Mouse (Mus musculus) bone marrow macrophage, adult 2 months (primary cell): ENCODE results near the gene Gnb1. TPM values are rescaled to one million over a fixed set of nuclear protein-coding genes. Genes with fewer than 3 reads are reported as not detected.
A peak's percentile ranks its signal among the peaks of the same experiment; 100 is the strongest.

Experiments used
- H3K27ac ChIP-seq: 2 replicates; pipeline ENCODE4 v1.5.1; 2012; ENCODE audit warnings: low read depth, low read length; ENCODE audit not compliant: insufficient read depth
- H3K4me1 ChIP-seq: 2 replicates; pipeline ENCODE4 v1.6.1; 2012; ENCODE audit warnings: low read length; ENCODE audit not compliant: control insufficient read depth, insufficient read depth
- H3K4me3 ChIP-seq: 2 replicates; pipeline ENCODE4 v1.5.1; 2012; ENCODE audit warnings: mild to moderate bottlenecking, low read length, moderate library complexity; ENCODE audit not compliant: insufficient read depth
- CTCF ChIP-seq: IDR thresholded peaks from 2 replicates; pipeline ENCODE4 v1.5.1; 2012; ENCODE audit warnings: low read depth, mild to moderate bottlenecking, low read length, moderate library complexity
- POLR2A ChIP-seq: IDR thresholded peaks from 2 replicates; pipeline ENCODE4 v1.6.1; 2012; ENCODE audit warnings: mild to moderate bottlenecking, low read depth, low read length, borderline replicate concordance
- polyA plus RNA-seq: library from polyadenylated mRNA; stranded (reverse); fragments of >200 nt; gene quantifications from 2 replicates; pipeline ENCODE4 v1.2.4, GENCODE M21; 2012; ENCODE audit not compliant: missing spikeins, insufficient read depth, insufficient read length

The Gnb1 gene
- polyA plus RNA-seq, 1 experiment = 389 TPM

DNA sequence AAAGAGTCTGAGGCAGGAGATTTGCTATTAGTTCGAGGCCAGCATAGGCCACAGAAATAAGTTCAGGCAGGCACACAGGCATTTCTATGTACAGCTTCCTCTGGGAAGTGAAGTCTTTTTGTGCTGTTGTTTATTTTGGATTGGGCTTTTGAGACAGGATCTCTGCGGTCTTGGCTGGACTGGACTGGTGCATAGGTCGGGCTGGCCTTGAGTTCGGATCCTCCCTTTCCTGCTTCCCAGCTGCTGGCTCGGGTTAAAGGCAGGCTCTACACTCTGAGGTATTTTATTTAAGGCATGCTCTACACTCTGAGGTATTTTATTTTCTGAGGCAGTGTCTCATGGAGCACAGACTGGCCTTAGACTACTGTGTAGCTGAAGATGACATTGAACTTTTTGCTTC, 34.6 kb downstream of the Gnb1 start:
- peaks cover 21% of the 10 kb centered on the region for H3K4me1 ChIP-seq
- H3K27ac ChIP-seq = no peak overlapping the region
- TF ChIP-seq POLR2A (no peak), CTCF (no peak)
- H3K4me3 ChIP-seq = no peak overlapping the region

DNA sequence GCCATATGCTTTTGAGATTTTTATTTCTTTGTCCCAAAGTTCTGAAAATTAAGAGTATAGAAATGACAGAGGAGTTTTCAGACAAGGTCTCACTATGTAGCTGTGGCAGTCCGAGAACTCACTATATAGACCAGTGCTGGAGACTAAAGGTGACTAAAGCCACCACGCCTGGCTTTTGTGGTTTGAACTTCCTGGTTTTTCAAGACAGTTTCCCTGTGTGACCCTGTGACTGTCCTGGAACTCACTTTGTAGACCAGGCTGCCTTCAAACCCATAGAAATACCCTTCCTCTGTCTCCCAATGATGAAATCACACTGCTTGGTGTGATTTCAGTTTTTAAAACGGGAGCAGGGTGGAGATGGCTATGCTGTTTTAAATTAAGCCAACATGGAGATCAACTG, 38.1 kb downstream of the Gnb1 start:
- Histone ChIP-seq H3K4me3 (no peak overlapping the region), H3K27ac (no peak overlapping the region), H3K4me1 (peaks cover 19% of the 10 kb centered on the region)
- TF ChIP-seq POLR2A (no peak), CTCF (no peak)

DNA sequence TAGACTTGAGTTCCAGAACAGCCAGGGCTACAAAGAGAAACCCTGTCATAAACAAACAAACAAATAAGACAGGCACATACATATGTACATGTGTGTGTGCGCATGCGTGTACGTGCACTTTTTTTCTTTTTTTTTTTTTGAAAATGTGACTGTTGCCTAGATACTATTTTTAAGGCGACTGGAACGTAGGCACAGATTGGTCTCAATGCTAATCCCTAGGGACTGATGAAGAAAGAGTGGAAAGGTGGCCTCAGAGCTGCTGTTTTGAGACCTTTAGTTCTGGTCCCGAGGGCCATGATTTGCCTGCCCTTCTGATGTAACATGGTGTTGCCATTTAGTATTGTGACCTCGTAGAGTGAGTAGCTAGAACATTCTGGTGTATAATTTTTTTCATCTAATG, 58.8 kb downstream of the Gnb1 start:
- H3K4me3 ChIP-seq = no peak overlapping the region
- no peak overlapping the region for H3K27ac ChIP-seq
- TF ChIP-seq POLR2A (no peak), CTCF (no peak)
- H3K4me1 ChIP-seq = peaks cover 26% of the 10 kb centered on the region

DNA sequence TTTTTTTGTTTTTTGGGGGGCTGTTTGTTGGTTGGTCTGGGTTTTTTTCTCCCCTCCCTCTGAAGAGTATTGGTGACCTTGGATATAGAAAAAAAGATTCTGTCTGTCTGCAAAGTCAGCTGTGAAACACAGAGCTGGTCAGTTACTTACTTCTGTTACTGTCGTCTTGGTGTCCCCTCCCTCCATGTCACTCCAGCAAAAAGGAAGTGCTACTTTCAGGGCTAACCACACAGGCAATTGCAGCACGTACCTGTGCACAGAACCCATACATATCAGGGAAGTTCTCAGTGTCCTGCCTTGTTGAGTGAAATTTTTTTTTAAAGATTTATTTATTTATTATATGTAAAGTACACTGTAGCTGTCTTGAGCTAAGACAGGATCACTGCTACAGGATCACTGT, 59.3 kb downstream of the Gnb1 start:
- Histone ChIP-seq H3K4me3 (no peak overlapping the region), H3K27ac (no peak overlapping the region), H3K4me1 (peaks cover 28% of the 10 kb centered on the region)
- TF ChIP-seq POLR2A (no peak), CTCF (no peak)

DNA sequence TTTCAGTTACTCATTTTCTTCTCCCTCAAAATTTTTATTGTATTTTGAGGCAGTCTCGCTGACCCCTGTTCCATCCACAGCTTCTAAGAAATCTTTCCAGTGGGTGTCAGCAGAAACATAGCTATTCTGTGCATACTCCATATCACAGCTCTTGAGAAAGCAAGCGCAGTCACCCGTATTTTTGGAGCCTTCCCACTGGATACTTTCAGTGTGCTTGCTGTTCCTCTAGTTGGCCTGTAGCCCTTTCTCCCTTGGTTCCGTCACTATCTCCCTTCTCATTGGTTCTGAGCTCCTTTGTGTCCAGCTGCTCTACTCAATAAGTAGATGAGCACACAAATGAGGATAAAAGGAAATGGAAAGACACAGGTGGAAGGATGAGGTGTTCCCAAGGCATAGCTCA, 59.9 kb downstream of the Gnb1 start:
- H3K4me3 ChIP-seq = no peak overlapping the region
- TF ChIP-seq POLR2A (no peak), CTCF (no peak)
- H3K4me1 ChIP-seq = peaks cover 28% of the 10 kb centered on the region
- H3K27ac ChIP-seq = no peak overlapping the region

DNA sequence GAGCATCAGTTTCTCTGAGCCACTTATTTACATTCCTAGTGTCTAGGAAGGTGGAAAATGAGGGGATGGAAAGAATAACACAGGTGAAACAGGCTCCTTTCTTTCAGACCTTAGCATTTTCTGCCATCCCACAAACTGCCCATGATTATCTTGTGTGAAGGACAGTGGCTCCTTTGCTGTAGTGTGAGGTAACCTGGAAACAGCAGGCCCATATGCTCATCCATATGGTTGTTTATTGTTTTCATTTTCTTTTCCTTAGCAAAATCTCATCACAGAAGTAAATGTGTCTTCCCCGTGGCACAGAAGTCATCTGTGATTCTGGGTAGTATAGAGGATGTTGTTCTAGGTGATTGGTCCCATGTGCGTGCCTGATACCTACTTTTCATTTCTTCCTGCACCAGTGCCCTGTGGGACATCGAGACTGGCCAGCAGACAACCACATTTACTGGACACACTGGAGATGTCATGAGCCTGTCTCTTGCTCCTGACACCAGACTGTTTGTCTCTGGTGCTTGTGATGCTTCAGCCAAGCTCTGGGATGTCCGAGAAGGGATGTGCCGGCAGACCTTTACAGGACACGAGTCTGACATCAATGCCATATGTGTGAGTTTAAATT, 61.9 kb downstream of the Gnb1 start:
- no peak overlapping the region for H3K27ac ChIP-seq
- no peak for TF ChIP-seq CTCF
- TF ChIP-seq POLR2A = no peak
- H3K4me1 ChIP-seq = peaks cover 28% of the 10 kb centered on the region
- no peak overlapping the region for H3K4me3 ChIP-seq

DNA sequence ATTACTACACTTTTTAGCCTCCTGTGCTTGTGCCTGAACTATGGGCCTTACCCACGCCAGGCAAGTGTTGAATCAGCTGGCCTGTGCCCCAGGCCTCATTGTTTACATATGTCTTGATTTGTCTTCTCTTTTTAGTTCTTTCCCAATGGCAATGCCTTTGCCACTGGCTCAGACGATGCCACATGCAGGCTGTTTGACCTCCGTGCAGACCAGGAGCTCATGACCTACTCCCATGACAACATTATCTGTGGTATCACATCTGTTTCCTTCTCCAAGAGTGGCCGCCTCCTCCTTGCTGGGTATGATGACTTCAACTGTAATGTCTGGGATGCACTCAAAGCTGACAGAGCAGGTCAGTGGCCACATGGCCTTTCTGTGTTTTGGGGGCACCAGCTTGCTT, 63.7 kb downstream of the Gnb1 start:
- Histone ChIP-seq H3K27ac (no peak overlapping the region), H3K4me3 (no peak overlapping the region), H3K4me1 (peaks cover 34% of the 10 kb centered on the region)
- no peak for TF ChIP-seq POLR2A
- no peak for TF ChIP-seq CTCF

DNA sequence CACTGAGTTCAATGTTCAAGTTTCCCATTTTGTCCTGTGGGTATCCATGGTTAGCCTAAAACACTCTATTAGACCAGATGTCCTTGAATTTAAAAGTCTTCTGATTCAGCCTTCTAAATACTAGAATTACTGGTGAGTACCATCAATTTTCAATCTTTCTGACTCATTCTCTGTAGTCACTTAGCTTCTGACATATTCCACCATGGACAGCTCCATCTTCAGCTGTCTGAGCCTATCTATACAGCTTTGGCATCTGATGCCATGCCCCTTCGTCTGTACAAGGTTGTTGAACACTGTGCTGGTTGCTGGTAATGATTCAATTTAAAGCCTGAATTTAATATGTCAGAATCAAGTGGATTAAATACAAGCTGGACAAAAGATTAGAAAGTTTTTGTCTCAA, 64.3 kb downstream of the Gnb1 start:
- H3K4me3 ChIP-seq = no peak overlapping the region
- no peak overlapping the region for H3K27ac ChIP-seq
- TF ChIP-seq POLR2A (no peak), CTCF (no peak)
- H3K4me1 ChIP-seq = peaks cover 35% of the 10 kb centered on the region

DNA sequence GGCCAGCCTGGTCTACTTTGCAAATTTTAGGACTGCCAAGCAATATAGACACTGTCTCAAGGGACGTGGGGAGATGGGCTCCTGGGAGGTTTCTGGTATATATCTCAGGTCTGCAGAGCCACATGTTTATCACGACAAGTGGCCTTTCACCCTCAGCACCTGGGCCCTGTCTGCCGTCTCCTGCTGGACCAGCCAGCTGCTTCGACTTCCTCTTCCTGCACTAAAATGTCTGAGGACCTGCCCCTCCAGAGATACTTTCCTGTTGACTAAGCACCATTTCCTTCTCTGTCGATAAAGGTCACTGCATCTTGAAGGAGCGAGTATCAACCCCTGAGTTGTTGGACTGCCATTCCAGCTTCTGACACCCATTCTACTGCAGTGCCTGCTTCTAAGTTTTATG, 68.3 kb downstream of the Gnb1 start:
- Histone ChIP-seq H3K27ac (peak overlapping the region; percentile 98), H3K4me1 (peaks cover 42% of the 10 kb centered on the region), H3K4me3 (no peak overlapping the region)
- no peak for TF ChIP-seq CTCF
- TF ChIP-seq POLR2A = no peak

DNA sequence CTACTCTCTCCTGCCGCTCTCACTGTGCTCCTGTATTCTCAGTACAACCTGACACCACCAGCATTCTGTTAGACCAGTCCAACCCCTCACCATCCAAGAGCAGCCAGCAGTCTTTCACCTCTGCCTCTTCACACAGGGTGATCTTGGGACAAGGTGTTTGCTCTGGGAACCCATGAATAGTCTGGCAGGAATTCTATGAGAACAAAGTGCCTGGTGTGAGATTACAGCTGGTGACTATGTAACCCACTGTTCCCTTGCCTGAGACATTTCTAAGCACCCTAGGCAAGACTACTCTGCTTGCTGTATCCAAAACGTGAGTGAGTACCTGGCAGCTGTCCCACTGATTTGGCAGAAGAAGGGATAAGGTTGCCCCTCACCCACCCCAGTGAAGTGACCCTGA, 69.8 kb downstream of the Gnb1 start:
- H3K27ac ChIP-seq = peak overlapping the region; percentile 98
- no peak overlapping the region for H3K4me3 ChIP-seq
- TF ChIP-seq CTCF (no peak), POLR2A (no peak)
- peaks cover 42% of the 10 kb centered on the region for H3K4me1 ChIP-seq
